Comparison of ENCODE assay signal across 12 mouse cellular contexts in the genomic region with DNA sequence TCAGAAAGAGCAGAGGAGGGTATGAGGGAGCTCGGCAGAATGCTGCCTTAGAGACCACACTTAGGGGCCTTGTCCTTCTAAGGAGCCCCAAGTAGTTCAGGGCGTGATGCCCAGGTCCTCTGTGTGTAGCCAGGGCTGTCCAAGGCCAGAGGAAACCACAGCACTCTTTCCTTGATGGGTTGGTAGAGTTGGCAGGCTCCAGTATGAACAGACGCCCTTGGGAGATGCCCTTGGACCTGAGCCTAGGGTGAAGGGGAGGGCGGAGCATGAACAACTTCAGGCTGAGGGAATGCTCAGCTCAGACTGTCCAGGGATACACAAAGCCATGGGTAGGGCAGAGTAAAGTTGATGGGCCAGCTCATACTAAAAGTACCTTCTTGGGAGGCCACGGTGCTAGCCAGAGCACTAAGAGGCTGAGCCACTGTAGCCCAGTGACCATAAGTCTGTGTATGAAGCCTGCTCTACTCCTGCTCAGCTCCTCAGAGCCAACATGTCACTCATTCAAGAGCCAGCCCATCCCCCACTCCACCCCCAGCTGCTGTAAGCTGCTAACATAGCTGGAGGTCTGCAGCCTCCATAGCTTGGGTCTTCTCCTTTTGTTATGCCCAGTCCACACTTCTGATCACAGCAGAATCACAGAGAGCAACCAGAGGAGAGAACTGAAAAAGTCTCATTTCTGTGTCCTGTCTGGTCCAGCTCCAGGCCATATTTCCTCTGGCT. TPM values are rescaled to one million over a fixed set of nuclear protein-coding genes. Genes with fewer than 3 reads are reported as not detected.
A peak's percentile ranks its signal among the peaks of the same experiment; 100 is the strongest.
DNase-seq lines count a peak whose midpoint lies in the region; ATAC-seq and TF ChIP-seq lines count a peak whose summit lies in the region.
"Had no signal": no experiment of that assay in that cellular context is flagged by ENCODE, and none has a peak within 500 bp of the region (broad histone marks: within the 10 kb centered on the region; RNA-seq: fewer than 3 reads in every experiment).

No protein-coding gene starts in this region.

- no peak for TF ChIP-seq CTCF in gastrocnemius, adult 2 months (IDR thresholded peaks at IDR 0.05)

- peak; percentile 67 for DNase-seq in gastrocnemius, adult 2 months
- no peak for DNase-seq in gastrocnemius, postnatal 10 days
- DNase-seq in spleen, postnatal 36 days (ENCODE audit: low spot score in 2 of 2): peak; percentile 12 to 21
- no peak for DNase-seq in spleen, postnatal 4 days (ENCODE audit: low spot score in 2 of 2)
- peak; percentile 71 for DNase-seq in cerebellum, adult 9-11 months
- DNase-seq in layer of hippocampus, postnatal 14 days (ENCODE audit: low spot score in 2 of 2): no peak
- DNase-seq in thymus, postnatal 10 days (ENCODE audit: low spot score in 2 of 2): no peak
- DNase-seq: forebrain, postnatal 0 days; kidney, adult 8-10 months had no signal

- intact Hi-C loops in gastrocnemius, adult 2 months (cut with DNase I): no loop called here

- no peak for ATAC-seq in megakaryocyte-erythroid progenitor cell, adult 5-6 weeks (replicated peaks; ENCODE audit: low FRiP score, low TSS enrichment, poor library complexity, severe bottlenecking)
- ATAC-seq: forebrain, postnatal 0 days had no signal

- peak overlapping the region; percentile 58 for H3K27ac ChIP-seq in gastrocnemius, adult 2 months
- H3K27ac ChIP-seq: liver, embryonic 15.5 days had no signal

- no peak overlapping the region for H3K4me3 ChIP-seq in gastrocnemius, adult 2 months
- H3K4me3 ChIP-seq: liver, embryonic 15.5 days had no signal

RNA-seq across cellular contexts. Expression of a gene that starts 3.1 kb away (rescaled TPM):
- 1 to 10 TPM; 4.7 to 7.9 TPM for total RNA-seq in gastrocnemius, adult 2 months (2021)
- 10 to 100 TPM; 26.0 to 37.9 TPM for total RNA-seq in gastrocnemius, postnatal 10 days (2021)
- total RNA-seq in megakaryocyte-erythroid progenitor cell, adult 5-6 weeks (2014; fragmentation: Nextera tagmentation): not detected in 2 replicates
- total RNA-seq in megakaryocyte-erythroid progenitor cell, adult 5-6 weeks (2017): 0.69 TPM in 1 of 2 replicates, not detected in the other
- 10 to 100 TPM; 17.7 to 17.9 TPM for total RNA-seq in layer of hippocampus, postnatal 14 days (2021)
- total RNA-seq: hematopoietic stem cell, adult 5-6 weeks had no signal

RNA-seq across cellular contexts. Expression of a gene that starts 28.0 kb away (rescaled TPM):
- total RNA-seq in gastrocnemius, adult 2 months (2021): 10 to 100 TPM; 27.2 to 46.2 TPM
- 10 to 100 TPM; 21.1 to 27.7 TPM for total RNA-seq in gastrocnemius, postnatal 10 days (2021)
- total RNA-seq in megakaryocyte-erythroid progenitor cell, adult 5-6 weeks (2014; fragmentation: Nextera tagmentation): 1.4 and 12.9 TPM in 2 replicates
- total RNA-seq in megakaryocyte-erythroid progenitor cell, adult 5-6 weeks (2017): 0.65 and 2.5 TPM in 2 replicates
- 10 to 100 TPM; 21.1 to 22.4 TPM for total RNA-seq in layer of hippocampus, postnatal 14 days (2021)
- total RNA-seq: hematopoietic stem cell, adult 5-6 weeks had no signal

RNA-seq across cellular contexts. Expression of a gene that starts 44.0 kb away (rescaled TPM):
- 1 to 10 TPM; 1.9 to 2.6 TPM for total RNA-seq in gastrocnemius, adult 2 months (2021)
- 1 to 10 TPM; 1.4 to 2.8 TPM for total RNA-seq in gastrocnemius, postnatal 10 days (2021)
- total RNA-seq in megakaryocyte-erythroid progenitor cell, adult 5-6 weeks (2014; fragmentation: Nextera tagmentation): 8.4 and 11.5 TPM in 2 replicates
- 1.8 and 4.9 TPM in 2 replicates for total RNA-seq in megakaryocyte-erythroid progenitor cell, adult 5-6 weeks (2017)
- 1 to 10 TPM; 7.2 to 7.3 TPM for total RNA-seq in layer of hippocampus, postnatal 14 days (2021)

Comparison
In these comparisons a context has a peak if more than half of its experiments do, and no peak if none do; other contexts are left out.
1. DNase-seq: peak in gastrocnemius, adult 2 months (single experiment), spleen, postnatal 36 days (2 of 2) and cerebellum, adult 9-11 months (single experiment); none in gastrocnemius, postnatal 10 days (single experiment), spleen, postnatal 4 days (0 of 2), layer of hippocampus, postnatal 14 days (0 of 2) and thymus, postnatal 10 days (0 of 2).